ENCODE assay signal across 11 mouse cellular contexts in the genomic region with DNA sequence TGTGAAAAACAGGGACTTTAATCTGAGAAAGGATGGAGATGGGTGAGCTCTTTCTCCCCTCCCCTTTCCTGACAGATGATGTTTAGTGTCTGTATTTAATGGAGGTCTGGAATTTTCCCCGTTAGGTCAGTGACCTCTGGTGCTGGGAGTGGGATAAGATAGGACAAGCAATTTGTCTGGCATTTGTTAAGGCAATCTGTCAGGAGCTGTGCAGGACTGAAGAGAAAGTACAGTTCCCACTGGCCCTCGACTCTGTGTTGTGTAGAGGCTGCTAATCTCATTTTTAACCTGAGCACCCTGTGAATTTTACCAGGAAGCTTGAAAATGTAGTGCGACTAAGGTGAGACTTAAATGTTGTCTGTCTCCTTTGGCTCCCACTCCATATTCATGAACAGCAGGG. TPM values are rescaled to one million over a fixed set of nuclear protein-coding genes. Genes with fewer than 3 reads are reported as not detected.
DNase-seq lines count a peak whose midpoint lies in the region; ATAC-seq lines count a peak whose summit lies in the region.
"Had no signal": no experiment of that assay in that cellular context is flagged by ENCODE, and none has a peak within 500 bp of the region (broad histone marks: within the 10 kb centered on the region; RNA-seq: fewer than 3 reads in every experiment).

No protein-coding gene starts in this region.

- no peak for DNase-seq in heart, adult 11 months
- DNase-seq in embryo, embryonic 9.5 days (ENCODE audit: extremely low spot score): peak; percentile 74
- no peak for DNase-seq in spleen, postnatal 14 days (ENCODE audit: low spot score in 2 of 2)
- no peak for DNase-seq in left cerebral cortex, postnatal 4 days
- no peak for DNase-seq in thymus, postnatal 25 days
- DNase-seq: adrenal gland, postnatal 10 days; gastrocnemius, postnatal 25 days; lung, postnatal 14 days had no signal

- H3K27me3 ChIP-seq in heart, embryonic 14.5 days (ENCODE audit: control insufficient read depth, insufficient read depth, low read length): no peaks in the 10 kb centered on the region
- H3K27me3 ChIP-seq in liver, embryonic 12.5 days (replicated peaks): peaks cover 65% of the 10 kb centered on the region
- no peaks in the 10 kb centered on the region for H3K27me3 ChIP-seq in neural tube, embryonic 13.5 days

- peak overlapping the region; percentile 56 to 84 for H3K27ac ChIP-seq in heart, embryonic 14.5 days (replicated peaks in 1 of 2; ENCODE audit: control insufficient read depth in 1 of 2, insufficient read depth in 1 of 2, low read depth in 2 of 2, low read length in 2 of 2)
- peak overlapping the region; percentile 67 for H3K27ac ChIP-seq in liver, embryonic 12.5 days
- no peak overlapping the region for H3K27ac ChIP-seq in neural tube, embryonic 13.5 days (replicated peaks)

- H3K9ac ChIP-seq in heart, embryonic 14.5 days (ENCODE audit: low read length): 0 out of 2 replicates have a peak overlapping the region, but pooled peaks have one; percentile 1
- H3K9ac ChIP-seq in liver, embryonic 12.5 days: peak overlapping the region; percentile 49; the same call in 1 of the 2 replicates
- no peak overlapping the region for H3K9ac ChIP-seq in neural tube, embryonic 13.5 days

- ATAC-seq in heart, embryonic 14.5 days (ENCODE audit: insufficient number of reproducible peaks, insufficient read depth, low FRiP score, low read depth): 0 out of 2 replicates have a peak, but pooled peaks have one; percentile 44
- ATAC-seq in liver, embryonic 12.5 days: no peak
- ATAC-seq in neural tube, embryonic 13.5 days (ENCODE audit: low read depth): no peak

- H3K36me3 ChIP-seq in heart, embryonic 14.5 days (ENCODE audit: control insufficient read depth, insufficient read depth, low read length): no peaks in the 10 kb centered on the region
- no peaks in the 10 kb centered on the region for H3K36me3 ChIP-seq in liver, embryonic 12.5 days
- H3K36me3 ChIP-seq in neural tube, embryonic 13.5 days: no peaks in the 10 kb centered on the region

- H3K4me2 ChIP-seq in heart, embryonic 14.5 days (ENCODE audit: low read length): peak overlapping the region; percentile 90
- H3K4me2 ChIP-seq in liver, embryonic 12.5 days: peak overlapping the region; percentile 99
- H3K4me2 ChIP-seq in neural tube, embryonic 13.5 days: peak overlapping the region; percentile 85

- peaks cover 11 to 31% of the 10 kb centered on the region in 2 experiments for H3K4me1 ChIP-seq in heart, embryonic 14.5 days (ENCODE audit: control insufficient read depth in 2 of 2, insufficient read depth in 2 of 2, low read length in 2 of 2)
- H3K4me1 ChIP-seq in liver, embryonic 12.5 days: peaks cover 79% of the 10 kb centered on the region
- H3K4me1 ChIP-seq in neural tube, embryonic 13.5 days (replicated peaks): peaks cover 31% of the 10 kb centered on the region

- H3K9me3 ChIP-seq in heart, embryonic 14.5 days (ENCODE audit: control insufficient read depth, low read length): no peaks in the 10 kb centered on the region
- peaks cover 4% of the 10 kb centered on the region; the same call in 1 of the 2 replicates for H3K9me3 ChIP-seq in liver, embryonic 12.5 days (replicated peaks)
- no peaks in the 10 kb centered on the region for H3K9me3 ChIP-seq in neural tube, embryonic 13.5 days

- intact Hi-C loops in left cerebral cortex, postnatal 4 days (cut with DNase I): no loop called here

- H3K4me3 ChIP-seq in heart, embryonic 14.5 days (ENCODE audit: control insufficient read depth in 1 of 2, insufficient read depth in 1 of 2, low read depth in 1 of 2, low read length in 2 of 2): no peak overlapping the region
- H3K4me3 ChIP-seq in liver, embryonic 12.5 days: peak overlapping the region; percentile 71
- H3K4me3 ChIP-seq in neural tube, embryonic 13.5 days: peak overlapping the region; percentile 56

- WGBS in heart, embryonic 14.5 days: 1% methylated on average over 3 of the region's 3 CpGs
- WGBS in liver, embryonic 12.5 days (ENCODE audit: insufficient replicate concordance): 17% methylated on average over 3 of the region's 3 CpGs
- WGBS in neural tube, embryonic 13.5 days: 10% methylated on average over 3 of the region's 3 CpGs

RNA-seq across cellular contexts. Expression of a gene that starts 2.8 kb away (rescaled TPM):
- 53.2 and 54.8 TPM in 2 replicates for polyA plus RNA-seq in heart, embryonic 14.5 days (2014; fragmentation: Nextera tagmentation; extraction: Ambion mirVana)
- 4.0 and 4.3 TPM in 2 replicates for polyA plus RNA-seq in liver, embryonic 12.5 days (2016; fragmentation: Nextera tagmentation; extraction: Ambion mirVana)
- polyA plus RNA-seq in neural tube, embryonic 13.5 days (2015; fragmentation: Nextera tagmentation; extraction: Ambion mirVana): 41.3 and 44.3 TPM in 2 replicates
- 10 to 100 TPM; 53.9 to 59.9 TPM for total RNA-seq in left cerebral cortex, postnatal 4 days (2021)

RNA-seq across cellular contexts. Expression of a gene that starts 35.0 kb away (rescaled TPM):
- 4.5 and 4.6 TPM in 2 replicates for polyA plus RNA-seq in heart, embryonic 14.5 days (2014; fragmentation: Nextera tagmentation; extraction: Ambion mirVana)
- 1.3 and 1.5 TPM in 2 replicates for polyA plus RNA-seq in liver, embryonic 12.5 days (2016; fragmentation: Nextera tagmentation; extraction: Ambion mirVana)
- 20.1 and 20.5 TPM in 2 replicates for polyA plus RNA-seq in neural tube, embryonic 13.5 days (2015; fragmentation: Nextera tagmentation; extraction: Ambion mirVana)
- total RNA-seq in left cerebral cortex, postnatal 4 days (2021): 10 to 100 TPM; 29.7 to 32.8 TPM

RNA-seq across cellular contexts. Expression of a gene that starts 45.5 kb away (rescaled TPM):
- 30.2 and 32.2 TPM in 2 replicates for polyA plus RNA-seq in heart, embryonic 14.5 days (2014; fragmentation: Nextera tagmentation; extraction: Ambion mirVana)
- polyA plus RNA-seq in liver, embryonic 12.5 days (2016; fragmentation: Nextera tagmentation; extraction: Ambion mirVana): 34.2 and 36.0 TPM in 2 replicates
- 63.9 and 70.0 TPM in 2 replicates for polyA plus RNA-seq in neural tube, embryonic 13.5 days (2015; fragmentation: Nextera tagmentation; extraction: Ambion mirVana)
- 100 to 1,000 TPM; 108 to 110 TPM for total RNA-seq in left cerebral cortex, postnatal 4 days (2021)

Comparison
In these comparisons a context has a peak if more than half of its experiments do, and no peak if none do; other contexts are left out.
1. H3K4me3 ChIP-seq: peak in liver, embryonic 12.5 days (single experiment) and neural tube, embryonic 13.5 days (single experiment); none in heart, embryonic 14.5 days (0 of 2).
2. Peak in every context shown above with its lines, with median percentiles within 50 percentile points of each other: H3K4me2 ChIP-seq.